Mouse (Mus musculus): ENCODE data around the gene Gm8871.
"Not testable (repeated sequence)": the region's sequence is repeated elsewhere in the genome, so short reads cannot be mapped to it uniquely, and the experiment has no call there.

The Gm8871 gene

DNA sequence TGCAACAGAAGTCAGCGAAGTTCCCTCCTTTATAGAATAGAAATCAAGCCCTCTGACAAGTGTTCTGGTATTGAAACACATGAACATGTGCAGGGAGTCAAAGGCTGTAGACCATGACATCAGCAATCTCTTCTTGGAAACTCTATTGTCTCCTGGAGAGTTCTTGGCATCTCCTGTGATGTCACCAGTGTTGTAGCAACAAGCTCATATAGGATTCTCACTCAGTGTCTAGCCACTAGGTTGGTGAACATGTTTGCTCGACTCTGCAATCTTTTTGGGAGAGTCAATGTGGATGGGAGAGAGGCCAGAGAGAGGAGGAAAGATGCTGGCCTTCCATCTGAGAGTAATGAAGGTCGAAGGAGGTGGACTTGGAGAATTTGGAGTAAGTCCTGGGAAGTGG is at the start of gene Gm8871, which contains the start of gene Gm8857:
Gene Gm8871 (plus strand): TSS at position 301 of the 400 bp plus-strand sequence.
Gene Gm8857 (plus strand): TSS at position 303 of the 400 bp plus-strand sequence.
- DNase-seq (ENCODE audit: low spot score in 2 of 2) = not testable (repeated sequence)

- not testable (repeated sequence) for DNase-seq (ENCODE audit: low spot score in 2 of 2)
Observed at GRCm38 (mm10) chr5:10953512-10953911, 5.9 kb downstream of the Gm8871 start.

DNA sequence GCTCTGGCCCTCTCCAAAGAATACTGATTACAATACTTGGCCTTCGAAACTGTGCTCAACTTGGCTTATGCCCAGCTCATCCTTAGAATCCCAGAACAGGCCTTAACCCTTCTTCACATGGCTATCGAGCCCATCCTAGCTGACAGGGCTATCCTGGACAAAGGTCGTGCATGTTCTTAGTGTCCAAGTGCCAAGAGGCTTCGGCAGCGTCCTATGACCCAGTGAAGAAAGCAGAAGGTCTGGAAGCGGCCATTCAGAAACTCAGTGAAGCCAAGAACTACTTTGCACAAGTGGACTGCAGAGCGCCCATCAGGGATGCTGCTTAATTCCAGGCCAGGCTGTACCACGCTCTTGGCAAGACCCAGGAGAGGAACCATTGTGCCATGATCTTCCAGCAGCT is 10.5 kb downstream of the Gm8871 start:
- DNase-seq (ENCODE audit: low spot score in 2 of 2) = not testable (repeated sequence)
